Mouse (Mus musculus) cerebellum, postnatal 14 days (tissue): ENCODE results near the gene Glp2r.

Experiments
- DNase-seq, 2 experiments: peaks; one replicate each; pipeline ENCODE4 v3.0.0; 2021; ENCODE audit warnings: mixed read lengths in 2 of 2

The Glp2r gene

DNA sequence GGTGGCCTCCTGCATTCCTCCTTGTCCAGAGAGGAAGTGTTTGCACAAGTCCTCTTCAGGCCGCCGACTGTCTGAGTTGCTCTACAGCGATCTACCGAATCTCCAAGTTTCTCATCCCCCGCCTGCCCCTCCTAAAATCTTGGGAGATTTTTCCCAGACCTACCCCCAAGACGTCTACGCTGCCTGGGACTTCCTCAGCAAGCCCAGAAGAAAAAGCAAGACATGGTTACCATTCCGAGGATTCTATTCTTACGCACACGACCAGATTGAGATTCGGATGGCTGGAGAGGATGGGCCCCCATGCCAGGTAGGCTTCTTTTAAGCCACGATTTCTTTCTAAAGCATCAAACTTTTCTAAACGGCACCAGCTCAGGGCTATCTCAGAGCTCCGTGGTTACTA lies at the start of gene Glp2r:
Gene Glp2r (minus strand): TSS at position 101 of the 400 bp plus-strand sequence.
- no peak for DNase-seq

DNA sequence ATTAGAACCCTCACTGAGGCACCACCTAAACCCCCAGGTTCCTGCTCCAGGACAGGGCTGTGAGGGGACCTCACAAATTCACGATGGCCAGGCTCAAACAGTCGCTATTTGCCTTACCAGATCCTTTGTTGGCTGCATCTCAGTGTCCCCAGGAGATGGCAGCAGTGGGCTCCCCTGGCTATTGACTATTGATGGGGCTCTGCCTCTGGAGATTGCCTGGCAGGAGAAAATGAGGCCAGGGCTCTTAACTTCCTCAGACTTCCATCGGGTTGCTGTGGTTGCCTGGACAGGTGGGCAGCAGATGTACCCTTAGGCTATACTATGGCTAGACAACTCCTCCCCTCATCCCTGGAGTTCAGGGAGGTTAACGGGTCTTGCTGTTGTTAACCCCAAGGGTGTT lies 49.3 kb upstream of the Glp2r start:
- peak; percentile 52 to 70 for DNase-seq

DNA sequence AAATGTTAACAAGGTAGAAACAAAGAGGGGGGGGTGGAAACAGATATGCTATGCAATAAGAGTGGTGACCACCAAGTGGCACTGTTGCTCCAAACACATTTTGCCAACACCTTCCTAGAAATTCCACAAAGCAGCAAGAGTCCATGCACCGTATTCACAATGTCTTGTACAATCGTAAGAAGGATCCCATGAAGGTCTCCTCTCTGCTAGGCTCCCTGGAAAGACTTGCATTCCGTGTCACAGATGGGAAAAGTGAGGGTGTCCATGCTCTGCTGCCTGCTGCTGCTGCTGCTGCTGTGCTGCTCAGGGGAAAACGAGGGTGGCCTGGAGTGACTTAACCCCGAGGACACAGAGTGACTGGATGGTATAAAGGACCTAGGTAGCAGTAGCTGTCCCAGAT lies 48.7 kb upstream of the Glp2r start:
- peak; percentile 72 to 79 for DNase-seq

DNA sequence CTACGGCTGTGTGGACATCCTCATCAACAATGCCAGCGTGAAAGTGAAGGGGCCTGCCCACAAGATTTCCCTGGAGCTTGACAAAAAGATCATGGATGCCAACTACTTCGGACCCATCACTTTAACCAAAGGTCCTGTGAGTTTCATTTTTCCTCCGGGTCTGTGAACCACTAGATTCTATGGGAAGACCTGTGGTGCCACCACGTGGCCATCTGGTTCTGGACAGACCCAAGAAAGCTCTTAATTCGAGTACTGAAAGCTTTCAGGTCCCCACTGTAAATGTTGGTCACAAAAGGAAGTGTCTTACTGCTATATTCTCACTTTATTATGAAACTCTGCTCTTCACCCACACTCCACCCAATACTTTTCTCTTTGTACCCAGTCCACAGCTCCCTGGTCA lies 40.6 kb upstream of the Glp2r start:
- peak; percentile 73 to 76 for DNase-seq

DNA sequence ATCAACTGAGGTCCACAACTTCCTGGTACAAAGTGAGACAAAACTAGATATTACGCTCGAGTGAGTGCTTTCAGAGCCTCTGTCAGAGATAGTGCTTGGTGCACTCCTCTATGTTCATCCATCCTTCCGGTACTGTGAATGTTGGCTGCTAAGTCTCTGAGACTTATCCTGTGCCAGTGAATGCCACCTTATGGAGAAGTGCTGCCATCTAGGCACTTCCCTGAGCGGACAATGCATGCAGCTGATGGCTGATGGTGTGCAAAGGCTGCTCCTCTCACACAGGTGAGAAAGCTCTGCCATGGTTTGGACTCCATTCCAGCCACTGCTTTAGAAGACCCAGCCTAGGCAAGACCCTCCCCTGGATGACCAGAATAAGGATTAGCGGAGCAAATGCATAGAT lies 37.1 kb upstream of the Glp2r start:
- DNase-seq: peak in 1 of 2 experiments; percentile 36

DNA sequence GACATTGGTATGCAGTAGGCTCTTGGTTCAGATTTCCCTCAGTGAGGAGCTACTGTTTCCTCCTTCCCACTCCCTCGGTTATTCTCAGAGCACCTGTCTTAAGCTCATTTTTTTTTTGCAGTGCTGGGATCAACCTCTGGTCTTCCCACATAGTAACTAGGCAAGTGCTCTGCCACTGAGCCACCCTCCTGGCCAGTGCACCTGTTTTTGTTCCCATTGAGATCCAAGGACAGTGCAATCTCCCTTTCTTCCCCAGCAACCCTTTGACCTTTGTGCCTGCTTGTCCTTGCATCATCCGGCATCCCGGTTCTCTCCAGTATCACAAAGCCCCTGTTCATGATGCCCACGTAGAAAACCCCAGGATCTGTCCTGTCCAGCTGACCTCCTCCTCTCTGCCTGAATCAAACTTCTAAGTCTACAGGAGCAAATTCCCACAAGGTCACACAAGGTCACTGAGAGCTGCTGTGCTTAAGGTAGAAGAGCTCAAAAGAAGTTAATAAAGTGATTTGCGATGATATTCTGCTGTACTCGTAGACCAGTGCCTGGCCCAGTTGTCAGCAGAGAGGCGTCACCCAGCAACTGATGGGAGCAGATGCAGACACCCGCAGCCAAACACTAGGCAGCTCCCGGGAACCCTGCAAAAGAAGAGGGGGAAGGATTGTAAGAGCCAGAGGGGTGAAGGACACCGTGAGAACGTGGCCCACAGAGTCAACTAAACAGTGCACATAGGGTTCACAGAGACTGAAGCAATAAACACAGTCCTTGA lies 36.1 kb upstream of the Glp2r start:
- no peak for DNase-seq

DNA sequence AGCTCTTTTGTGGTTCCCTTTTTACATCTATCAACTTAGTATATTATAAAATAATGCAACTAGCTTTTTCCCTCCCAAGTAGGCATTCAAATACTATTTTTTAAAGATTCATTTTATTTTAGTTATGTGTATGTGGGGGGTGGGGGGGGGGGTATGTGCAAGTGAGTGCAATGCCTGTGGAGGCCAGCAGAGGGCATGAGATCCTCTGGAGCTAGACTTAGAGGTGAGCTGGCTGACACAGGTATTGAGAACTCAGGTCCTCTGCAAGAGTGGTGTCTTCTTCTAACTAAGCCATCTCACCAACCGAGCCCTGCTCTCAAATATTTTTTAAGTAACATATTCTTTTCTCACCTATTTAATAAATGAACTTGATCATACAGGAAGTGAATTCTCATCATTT lies 34.6 kb upstream of the Glp2r start:
- peak in 1 of 2 experiments; percentile 26 for DNase-seq

DNA sequence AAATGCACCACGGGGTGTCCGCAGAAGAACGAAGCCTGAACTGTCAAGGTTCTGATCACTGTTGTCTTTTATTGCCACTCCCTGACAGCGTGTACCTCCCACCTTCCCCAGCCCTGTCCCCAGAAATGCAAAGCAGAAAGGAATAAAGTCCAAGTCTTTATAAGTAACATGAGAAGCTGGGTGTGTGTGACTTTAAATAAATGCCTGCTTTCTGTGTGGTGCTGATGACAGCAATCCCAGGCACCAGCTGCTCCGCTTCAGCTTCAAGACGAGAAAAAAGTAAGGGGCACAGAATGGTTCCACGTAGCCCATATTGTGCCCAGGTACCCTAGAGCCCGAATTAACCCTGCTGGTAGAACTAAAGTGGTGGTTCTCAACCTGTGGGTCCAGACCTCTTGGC lies 30.2 kb upstream of the Glp2r start:
- no peak for DNase-seq

DNA sequence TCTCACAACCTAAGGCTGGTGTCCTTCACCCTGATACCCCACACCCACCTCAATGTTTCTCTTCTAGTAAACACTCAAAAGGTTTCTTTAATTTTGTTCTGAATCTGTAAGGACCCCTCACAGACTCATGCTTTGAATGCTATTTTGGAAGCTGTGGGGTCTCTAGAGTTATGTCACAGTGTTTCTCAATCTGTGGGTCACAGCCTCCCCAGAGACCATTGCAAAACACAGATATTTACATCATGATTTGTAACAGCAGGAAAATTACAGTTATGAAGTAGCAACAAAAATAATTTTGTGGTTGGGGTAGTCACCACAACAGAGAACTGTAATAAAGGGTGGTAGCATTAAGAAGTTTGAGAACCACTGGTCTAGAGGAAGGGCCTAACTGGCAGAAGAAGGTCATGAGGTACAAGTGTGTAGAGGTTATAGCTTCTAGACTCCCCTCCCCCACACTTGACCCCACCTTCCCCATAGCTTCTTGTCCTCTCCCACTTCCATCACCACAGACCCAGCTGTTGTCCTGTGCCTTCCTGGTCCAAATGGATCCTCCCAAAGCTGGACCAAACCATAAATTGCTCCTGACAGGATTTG lies 29.3 kb upstream of the Glp2r start:
- no peak for DNase-seq

DNA sequence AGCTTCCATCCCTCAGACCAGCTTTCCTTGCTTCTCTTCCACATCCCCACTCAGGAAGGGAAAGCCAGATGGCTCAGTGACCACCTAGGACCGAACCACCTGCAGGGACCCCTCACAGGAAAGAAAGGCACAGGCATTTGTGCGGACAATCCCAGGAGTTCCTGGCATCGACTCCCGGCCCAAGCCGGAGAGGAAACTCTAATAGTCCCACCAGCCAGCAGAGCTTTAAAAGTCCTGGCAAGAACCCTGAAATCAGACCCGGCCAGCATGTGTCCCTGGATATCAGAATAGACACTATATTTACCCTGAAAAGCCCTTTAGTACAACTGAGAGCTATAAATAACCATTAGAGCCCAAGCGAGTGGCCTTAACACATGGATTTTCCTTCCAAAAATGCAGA lies 27.0 kb upstream of the Glp2r start, which contains the start of gene Dhrs7c:
Gene Dhrs7c (plus strand): TSS at position 257 of the 400 bp plus-strand sequence.
- DNase-seq: peak; percentile 57 to 84

DNA sequence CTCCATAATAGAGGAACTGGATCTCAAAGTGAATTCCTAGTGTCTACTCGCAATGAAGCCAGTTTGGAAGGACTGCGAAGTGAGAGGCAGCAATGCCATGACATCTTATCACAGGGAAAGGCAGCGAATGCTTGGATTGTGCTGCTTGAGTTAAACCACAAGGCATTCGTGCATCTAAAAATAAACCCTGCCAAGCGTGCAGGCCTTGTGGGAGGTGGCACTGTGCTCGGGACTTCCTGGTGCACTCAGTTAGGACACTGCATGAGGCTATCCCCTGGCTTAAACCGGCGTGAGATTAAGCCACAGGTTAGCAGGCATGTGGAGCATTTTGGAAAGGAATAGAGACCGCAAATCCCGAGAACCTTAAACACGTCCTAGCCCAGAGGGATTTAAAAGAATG lies 19.2 kb upstream of the Glp2r start:
- DNase-seq: no peak

DNA sequence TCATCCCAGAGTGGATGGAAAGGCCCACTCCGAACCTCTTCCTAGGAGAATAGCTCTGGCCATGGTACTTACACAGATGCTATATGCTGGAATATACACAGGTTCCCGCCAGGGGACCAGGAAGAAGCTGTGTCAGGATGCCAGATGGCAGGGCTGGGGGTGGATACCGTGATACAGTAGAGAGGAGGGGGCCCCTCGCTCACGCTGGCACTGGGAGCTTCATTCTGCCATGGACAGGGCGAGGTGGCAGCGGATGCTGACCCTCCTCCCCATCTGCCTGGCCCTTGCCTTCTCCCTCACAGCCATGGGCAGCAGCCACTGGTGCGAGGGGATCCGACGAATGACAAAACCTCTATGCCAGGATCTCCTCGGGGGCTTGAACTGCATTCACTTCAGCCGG lies 3.4 kb upstream of the Glp2r start, which contains the start of gene Gsg1l2:
Gene Gsg1l2 (plus strand): TSS at position 230 of the 400 bp plus-strand sequence.
- peak; percentile 60 to 67 for DNase-seq

DNA sequence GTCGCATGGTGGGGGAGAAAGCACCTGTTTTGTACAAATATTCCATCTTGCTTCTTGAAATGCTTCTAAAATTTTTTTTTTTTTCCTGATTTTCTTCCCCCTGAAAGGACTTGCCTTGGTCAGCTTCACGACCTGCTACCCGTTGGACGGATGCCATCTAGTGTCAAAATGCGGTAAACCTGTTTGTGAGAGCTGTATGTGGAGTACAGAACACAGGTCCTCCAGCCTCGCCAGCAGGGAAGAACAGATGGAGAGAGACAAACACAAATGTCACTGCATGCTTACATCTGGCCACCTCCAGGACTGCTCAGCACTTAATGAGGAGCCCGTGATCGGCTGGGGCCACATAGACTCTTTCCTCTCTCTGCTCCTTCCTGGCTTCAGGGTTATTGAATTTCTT lies 1.6 kb upstream of the Glp2r start:
- peak; percentile 84 to 85 for DNase-seq

DNA sequence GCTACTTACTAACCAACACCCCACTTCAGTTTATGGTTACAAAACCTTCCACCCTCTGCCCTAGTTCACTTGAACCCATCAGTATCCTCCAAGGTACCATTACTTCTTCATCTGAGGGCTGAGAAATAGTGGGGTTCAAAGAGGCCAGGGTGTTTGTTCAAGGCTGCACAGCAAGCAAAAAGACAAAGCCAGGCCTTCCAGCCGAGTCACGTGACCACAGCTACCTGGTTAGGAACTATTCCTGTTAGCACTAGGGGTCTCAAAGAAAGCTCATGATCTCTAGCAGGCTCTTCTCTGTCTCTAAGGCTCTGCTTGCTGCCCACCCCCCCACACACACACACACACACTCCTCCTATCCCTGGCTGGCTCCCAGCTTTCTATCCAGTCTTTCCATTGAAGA lies 738 bp upstream of the Glp2r start:
- no peak for DNase-seq

DNA sequence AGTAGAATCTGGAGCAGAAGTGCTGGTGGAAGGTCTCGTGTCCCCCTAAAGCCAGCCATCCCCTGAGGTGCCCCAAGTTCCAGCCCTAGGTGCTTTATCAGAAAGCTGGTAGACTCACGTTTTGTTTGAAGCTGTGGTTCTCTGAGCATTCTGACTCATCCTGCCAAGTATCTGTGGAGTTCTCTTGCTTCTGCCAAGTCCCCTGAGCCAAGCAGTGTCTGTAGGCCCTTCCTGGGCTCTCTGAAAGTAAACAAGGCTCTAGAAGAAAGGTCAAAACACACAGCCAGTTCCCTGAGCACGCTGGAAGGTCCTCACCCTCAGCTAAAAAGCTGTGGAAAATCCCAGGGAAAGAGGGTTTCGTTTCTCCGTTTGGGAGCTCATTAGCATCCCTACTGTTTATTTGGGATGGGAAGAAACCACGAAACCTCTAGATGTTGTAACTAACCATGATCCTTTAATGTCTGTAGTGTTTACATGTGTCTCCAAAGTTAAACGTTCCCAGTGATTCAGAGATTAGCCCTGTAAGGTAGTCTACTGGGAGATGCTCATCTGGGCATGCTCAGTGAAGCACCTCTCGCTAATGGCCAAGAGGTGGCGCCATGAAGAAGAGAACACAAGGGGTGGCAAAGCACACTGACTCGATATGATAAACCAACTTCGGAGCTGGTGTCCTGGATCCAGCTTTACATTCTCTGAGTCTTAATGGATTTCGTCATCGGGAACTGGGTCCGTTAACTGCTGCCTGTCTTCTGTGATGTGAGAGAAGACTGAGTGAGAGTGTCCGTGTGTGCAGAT lies 13.4 kb downstream of the Glp2r start:
- DNase-seq: peak; percentile 47 to 52

DNA sequence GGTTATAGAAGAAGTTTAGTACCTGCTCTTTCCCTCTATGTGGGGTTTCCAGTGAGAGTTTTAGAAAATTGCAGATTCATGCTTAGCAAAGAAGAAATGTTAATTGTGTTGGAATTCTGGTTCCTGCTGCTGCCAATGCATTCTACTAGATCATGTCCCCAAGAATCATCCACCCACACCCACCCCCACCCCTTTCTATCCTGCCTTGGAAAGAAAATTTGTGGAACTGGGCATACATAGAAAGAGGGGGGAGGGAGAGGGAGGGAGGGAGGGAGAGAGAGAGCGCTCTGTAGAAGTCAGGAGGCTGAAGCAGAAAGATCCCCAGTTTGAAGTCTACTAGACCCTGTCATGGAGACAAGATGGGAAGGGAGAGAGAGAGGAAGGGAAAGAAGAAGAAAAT lies 14.7 kb downstream of the Glp2r start:
- DNase-seq: no peak

DNA sequence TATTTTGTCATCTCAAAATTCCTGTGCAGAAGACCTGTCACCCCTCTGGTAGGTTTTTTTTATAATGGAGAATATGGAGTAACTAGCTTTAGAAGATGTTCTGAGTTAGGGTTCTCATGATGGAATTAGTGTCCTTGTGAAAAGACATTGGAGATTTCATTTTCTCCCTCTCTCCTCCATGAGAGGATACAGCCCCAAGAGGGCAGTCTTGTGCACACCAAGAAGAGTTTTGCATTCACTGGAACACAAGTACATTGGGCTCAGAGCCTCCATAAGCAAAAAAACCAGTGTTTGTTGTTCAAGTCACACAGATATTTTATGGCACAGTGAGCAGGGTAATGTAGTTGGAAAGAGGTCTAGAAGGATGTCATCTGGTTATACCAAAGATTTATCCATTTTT lies 29.4 kb downstream of the Glp2r start:
- DNase-seq: no peak

DNA sequence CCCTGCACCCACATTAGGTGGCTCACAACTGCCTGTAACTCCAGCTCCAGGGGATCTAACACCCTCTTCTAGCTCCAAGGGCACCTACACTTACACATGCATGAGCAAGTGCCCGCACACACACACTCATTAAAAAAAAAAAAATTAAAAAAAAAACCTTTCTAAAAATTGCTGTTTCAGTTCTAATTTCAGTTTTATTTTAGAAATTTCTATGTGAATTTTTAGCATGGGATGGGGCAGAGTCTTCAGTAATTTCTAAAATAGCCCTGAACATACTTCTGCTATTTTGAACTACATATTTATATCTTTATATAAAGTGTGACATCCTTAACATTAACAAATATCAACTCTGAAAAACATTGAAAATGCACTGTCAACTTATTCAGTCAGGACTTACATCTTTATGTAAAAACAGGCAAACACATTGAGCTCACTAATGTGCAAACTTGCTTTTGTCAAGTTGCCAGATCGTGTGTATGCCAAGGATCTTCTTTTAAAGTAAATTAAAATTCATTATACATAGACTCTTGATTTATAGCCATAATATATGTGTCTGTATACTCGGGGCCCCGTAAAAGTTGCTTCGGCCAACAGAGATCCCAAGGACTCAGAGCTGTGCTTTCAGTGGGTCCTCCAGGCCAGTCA lies 32.0 kb downstream of the Glp2r start:
- DNase-seq: no peak

DNA sequence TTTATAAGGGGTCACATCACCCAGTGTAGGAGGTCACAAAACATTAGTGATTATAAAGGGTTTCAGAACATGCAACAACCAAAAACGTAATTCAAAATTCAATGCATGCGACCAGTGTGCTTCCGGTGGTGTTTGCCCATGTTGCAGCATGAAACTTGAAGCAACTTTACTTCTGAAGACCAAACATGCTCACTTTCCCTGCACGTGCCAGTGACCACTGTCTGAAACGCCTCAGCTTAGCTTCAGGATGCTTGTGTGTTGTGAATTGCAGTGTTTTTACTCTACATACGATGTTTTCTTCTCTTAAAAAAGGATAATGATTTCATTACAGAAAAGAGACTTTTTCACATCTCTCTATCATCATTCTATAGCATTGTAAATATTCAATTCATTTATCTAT lies 32.6 kb downstream of the Glp2r start:
- DNase-seq: no peak

DNA sequence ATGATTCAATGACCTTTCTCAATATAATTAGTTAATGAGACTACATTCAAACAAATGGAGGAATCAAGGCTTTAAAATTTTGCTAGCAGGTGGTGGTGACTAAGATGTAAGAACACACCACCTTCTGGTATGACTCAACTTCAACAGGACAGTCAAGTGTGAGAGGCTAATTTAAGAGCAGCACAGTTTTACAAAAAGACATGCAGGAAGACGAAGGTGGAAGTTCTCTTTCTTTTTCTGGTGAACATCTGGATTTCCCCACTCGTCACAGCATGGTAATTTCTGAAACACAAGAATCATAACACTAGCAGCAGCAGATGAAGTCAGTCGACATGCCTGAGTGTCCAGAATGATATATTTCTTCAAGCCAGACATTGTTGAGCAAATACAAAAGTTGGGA lies 36.4 kb downstream of the Glp2r start:
- DNase-seq: no peak

DNA sequence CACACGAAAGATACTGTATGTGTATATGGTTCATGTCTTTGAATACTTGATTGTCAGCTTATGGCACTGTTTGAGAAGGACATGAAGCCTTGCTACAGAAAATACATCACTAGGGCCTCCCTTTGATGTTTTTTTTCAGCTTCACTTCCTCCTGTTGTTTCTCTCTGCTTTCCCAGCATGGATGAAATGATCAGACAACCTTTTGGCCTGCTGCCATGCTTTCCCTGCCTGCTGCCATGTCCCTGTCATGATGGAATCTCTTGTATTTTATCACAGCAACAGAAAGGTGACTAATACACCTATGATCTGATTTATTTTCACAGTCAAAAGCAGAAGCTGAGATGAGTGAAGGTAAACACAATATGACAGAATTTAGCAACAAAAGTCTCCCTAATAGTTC lies 37.2 kb downstream of the Glp2r start:
- peak; percentile 26 to 51 for DNase-seq

DNA sequence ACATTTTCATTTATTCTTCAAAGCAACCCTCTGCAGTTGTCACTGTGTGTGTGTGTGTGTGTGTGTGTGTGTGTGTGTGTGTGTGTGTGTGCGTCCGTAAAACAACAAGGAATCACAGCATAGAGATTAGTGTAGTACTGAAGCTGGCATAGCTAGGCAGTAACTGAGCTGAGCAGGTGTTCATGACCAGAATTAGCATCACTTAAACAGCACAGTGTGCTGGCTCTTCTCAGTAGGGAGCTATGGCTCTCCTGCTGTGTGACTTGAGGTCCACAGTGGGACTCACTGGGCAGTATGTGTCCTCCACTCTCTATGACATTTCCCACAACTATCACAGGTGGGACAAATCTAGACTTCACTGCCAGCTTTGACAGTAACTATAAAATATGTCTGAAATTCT lies 39.9 kb downstream of the Glp2r start:
- DNase-seq: no peak

DNA sequence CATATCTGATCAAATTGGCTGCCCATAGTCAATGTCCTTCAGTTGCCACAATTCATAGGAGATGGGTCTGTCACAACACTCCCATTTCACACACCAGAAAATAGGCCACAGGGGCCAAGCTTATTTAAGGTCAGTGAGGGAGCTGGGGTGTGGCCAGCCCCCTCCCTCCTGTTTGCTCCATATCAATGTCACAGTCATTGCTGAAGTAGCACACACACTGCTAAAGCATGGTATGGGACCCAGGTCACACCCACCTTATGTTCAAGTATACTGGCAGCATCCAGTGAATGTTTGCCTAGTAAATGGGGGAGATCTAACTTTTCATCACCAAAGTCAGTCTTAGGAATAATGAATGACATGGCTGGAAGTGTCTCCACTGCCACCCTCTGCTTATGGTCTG lies 42.2 kb downstream of the Glp2r start:
- DNase-seq: no peak
